Mouse (Mus musculus) T-helper 2 cell (primary cell): ENCODE measurements around the gene Gse1.

Source experiments
- in situ Hi-C: fragments of 300-600 bp; cut with MboI, MseI; formaldehyde crosslinking; loops from one replicate; pipeline ENCODE4 v1.15.1; 2025; ENCODE audit warnings: high pct_unique_total_duplicates

Gse1 gene

GRCm38 (mm10) chr8:120212596-120212995 lies 15.7 kb upstream of the Gse1 start:
- in situ Hi-C loops: no loop called here

- in situ Hi-C loops: no loop called here
These were observed 15.0 kb upstream of the Gse1 start for GRCm38 (mm10) chr8:120213229-120213628.

- in situ Hi-C loops: no loop called here
These were observed 14.3 kb upstream of the Gse1 start for GRCm38 (mm10) chr8:120213939-120214338.

GRCm38 (mm10) chr8:120215416-120216141 lies 12.7 kb upstream of the Gse1 start:
- in situ Hi-C loops: no loop called here

GRCm38 (mm10) chr8:120216855-120217830 lies 11.1 kb upstream of the Gse1 start:
- in situ Hi-C loops: no loop called here

GRCm38 (mm10) chr8:120222548-120222947 lies 5.7 kb upstream of the Gse1 start:
- in situ Hi-C loops: no loop called here

GRCm38 (mm10) chr8:120224521-120225420 lies 3.5 kb upstream of the Gse1 start:
- in situ Hi-C loops: no loop called here

- in situ Hi-C loops: no loop called here
These were observed 2.7 kb upstream of the Gse1 start for GRCm38 (mm10) chr8:120225421-120226151.

- in situ Hi-C loops: no loop called here
These were observed 1.3 kb upstream of the Gse1 start for GRCm38 (mm10) chr8:120226700-120227577.

GRCm38 (mm10) chr8:120227578-120227876 lies 729 bp upstream of the Gse1 start:
- in situ Hi-C loops: no loop called here

- in situ Hi-C loops: no loop called here
These were observed 721 bp downstream of the Gse1 start for GRCm38 (mm10) chr8:120228781-120229573.

GRCm38 (mm10) chr8:120229574-120229916 lies 1.3 kb downstream of the Gse1 start:
- in situ Hi-C loops: no loop called here

GRCm38 (mm10) chr8:120230081-120230480 lies 1.8 kb downstream of the Gse1 start:
- in situ Hi-C loops: loop anchor here (5.0 kb wide), 1 partner anchor 48 kb away; no protein-coding TSS in a partner anchor

- in situ Hi-C loops: loop anchor here (5.0 kb wide), 1 partner anchor 49 kb away; no protein-coding TSS in a partner anchor
These were observed 2.7 kb downstream of the Gse1 start for GRCm38 (mm10) chr8:120230715-120231614.

- in situ Hi-C loops: loop anchor here (5.0 kb wide), 1 partner anchor 50 kb away; no protein-coding TSS in a partner anchor
These were observed 3.6 kb downstream of the Gse1 start for GRCm38 (mm10) chr8:120231870-120232269.

GRCm38 (mm10) chr8:120232398-120232797 lies 4.1 kb downstream of the Gse1 start:
- in situ Hi-C loops: loop anchor here (5.0 kb wide), 1 partner anchor 50 kb away; no protein-coding TSS in a partner anchor

- in situ Hi-C loops: loop anchor here (5.0 kb wide), 1 partner anchor 51 kb away; no protein-coding TSS in a partner anchor
These were observed 4.7 kb downstream of the Gse1 start for GRCm38 (mm10) chr8:120232913-120233312.

GRCm38 (mm10) chr8:120234457-120234856 lies 6.2 kb downstream of the Gse1 start:
- in situ Hi-C loops: loop anchor here (5.0 kb wide), 1 partner anchor 52 kb away; no protein-coding TSS in a partner anchor
